Mouse (Mus musculus) embryo, embryonic 11.5 days (tissue): ENCODE measurements around the gene H2afy.
"Not testable (repeated sequence)": the region's sequence is repeated elsewhere in the genome, so short reads cannot be mapped to it uniquely, and the experiment has no call there.

ENCODE experiments used
- DNase-seq: peaks from one replicate; pipeline ENCODE4 v3.0.0-alpha.2; 2012; ENCODE audit warnings: low read depth, low spot score

H2afy gene

DNA sequence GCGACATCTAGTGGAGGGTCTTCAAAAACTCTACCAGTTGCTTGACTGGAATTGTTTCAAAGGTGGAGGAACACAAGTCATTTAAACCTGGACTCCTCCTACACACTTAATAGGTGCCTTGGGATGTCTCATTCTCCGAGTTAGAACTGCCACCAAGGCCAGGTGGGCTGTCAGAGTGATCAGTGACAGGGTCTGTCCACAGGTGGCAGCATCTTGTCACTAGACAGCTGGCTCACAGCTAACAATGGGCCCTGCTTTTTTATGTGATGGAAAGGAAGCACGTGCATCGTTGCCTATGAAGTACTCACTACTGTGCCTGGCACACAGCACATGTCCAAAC, 63.9 kb downstream of the H2afy start:
- no peak for DNase-seq

DNA sequence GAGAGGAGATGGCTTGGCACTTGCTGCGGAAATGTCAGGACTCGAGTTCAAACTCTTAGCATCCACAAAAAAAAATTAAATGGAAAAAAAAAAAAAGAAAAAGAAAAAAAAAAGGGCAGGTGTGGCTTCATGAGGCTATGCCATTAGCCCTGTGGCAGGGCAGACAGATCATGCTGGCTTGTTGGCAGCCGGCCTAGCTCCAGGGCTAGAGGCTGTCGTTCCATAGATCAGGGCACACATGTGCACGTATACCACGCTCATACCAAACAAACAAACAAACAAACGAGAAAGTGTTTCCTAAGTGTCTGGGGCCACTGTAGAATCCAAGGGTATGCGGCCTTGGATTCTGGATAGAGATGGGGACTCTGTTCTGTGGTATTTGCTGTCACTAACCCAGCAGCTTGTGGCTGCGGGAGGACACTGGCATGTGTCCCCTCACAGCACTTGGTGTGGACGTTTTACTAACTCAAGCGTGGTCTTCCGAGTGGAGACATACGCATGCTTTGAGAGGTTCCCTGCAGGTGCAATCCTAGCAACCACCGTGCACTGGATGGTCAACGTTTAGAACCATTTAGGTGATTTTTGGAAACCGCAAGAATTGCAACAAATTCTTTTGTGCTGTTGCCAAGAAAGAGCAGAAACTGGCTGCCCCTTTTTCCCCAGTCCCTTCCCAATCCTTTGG, 64.4 kb downstream of the H2afy start:
- no peak for DNase-seq

DNA sequence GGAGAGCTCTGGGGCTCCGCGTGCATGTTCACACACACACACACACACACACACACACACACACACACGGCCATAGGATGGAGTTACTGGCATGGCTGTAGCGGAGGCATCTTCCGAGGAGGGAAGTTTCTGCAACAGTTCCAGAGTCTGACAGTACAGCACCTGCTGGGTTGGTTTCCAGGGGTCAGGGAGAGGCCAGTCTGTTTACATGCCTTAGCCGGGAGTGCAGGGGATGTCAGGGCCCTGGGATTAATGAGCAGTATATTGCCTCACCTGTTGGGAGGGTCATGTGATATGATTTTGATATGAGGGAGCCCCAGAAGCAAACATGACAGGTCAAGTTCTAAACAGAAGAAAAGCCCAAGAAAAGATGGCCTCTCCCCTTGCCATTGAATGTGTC, 66.5 kb downstream of the H2afy start:
- DNase-seq, result no peak

DNA sequence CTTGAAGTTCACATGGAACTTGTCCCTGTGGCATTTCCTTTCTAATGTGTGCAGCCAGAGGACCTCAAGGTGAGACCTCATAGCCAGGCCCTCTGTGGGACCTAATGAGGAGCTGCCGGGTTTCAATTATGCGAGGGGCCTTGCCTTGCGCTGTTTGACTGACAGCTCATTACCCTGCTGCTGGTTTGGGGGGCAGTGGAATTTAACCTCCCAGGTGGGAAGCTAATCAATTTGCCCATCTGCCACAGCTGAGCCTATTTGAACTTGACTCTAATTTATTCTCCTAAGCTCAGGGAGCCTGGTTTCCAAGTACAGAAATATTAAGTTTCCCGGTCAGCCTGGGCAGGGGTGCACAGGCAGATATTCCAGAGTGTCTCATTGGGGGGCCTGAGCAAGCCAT, 67.6 kb downstream of the H2afy start:
- DNase-seq, result no peak

DNA sequence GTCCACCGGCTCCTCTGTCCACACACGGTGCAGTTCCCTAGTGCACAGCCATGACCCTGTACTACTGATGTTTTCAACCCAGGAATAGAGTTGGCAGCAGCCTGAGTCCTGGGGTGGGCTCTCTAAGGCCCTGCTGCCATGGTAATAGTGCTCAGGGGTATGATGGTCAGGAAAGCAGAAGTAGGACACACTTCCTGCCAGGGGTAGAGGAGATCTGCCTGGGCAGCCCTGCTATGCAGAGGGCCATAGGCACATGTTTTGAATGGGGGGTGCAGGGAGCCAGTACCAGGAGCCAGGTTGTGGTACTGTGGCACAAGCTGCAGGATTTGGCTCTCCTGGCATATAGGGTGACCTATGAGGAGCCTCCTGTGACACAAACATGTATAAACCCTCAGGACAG, 69.3 kb downstream of the H2afy start:
- DNase-seq, result no peak

DNA sequence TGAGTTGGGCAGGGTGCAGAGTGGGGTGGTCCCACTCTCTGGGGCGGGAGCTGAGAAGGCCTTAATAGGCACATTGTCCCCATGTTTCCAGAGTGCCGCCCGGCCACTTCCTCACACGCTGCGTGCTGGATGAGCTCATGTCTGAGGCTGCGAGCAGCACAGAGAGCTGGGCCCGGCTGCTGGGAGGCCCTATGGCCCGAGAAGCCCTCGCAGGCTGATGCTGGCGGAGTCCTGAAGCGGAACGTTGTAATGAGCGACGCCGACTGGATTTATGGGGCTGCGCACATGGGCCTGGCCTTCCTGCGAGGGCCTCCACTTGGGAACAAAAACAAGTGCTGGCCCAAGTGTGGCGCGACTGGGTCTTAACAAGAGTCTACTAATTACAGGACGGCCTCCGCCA, 70.0 kb downstream of the H2afy start:
- DNase-seq, result no peak

DNA sequence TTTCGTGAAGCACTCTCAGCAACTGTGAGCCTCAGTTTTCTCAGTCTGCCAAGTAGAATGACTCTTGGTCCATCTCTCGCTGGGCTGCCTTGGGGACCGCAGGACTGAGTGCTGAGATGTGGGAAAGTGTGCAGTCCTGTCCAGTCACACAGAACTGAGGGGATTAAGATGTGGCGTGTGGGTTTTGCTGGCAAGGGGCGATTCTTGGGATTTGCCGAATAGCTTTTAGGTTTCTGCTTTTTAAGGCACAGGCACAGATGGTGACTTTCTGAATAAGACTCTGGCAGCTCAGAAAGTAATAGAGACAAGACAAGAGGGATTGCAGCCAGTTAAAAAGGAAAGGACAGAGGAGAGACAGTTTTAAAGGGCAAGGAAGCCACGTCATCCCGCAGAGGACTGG, 78.4 kb downstream of the H2afy start:
- DNase-seq, result no peak

DNA sequence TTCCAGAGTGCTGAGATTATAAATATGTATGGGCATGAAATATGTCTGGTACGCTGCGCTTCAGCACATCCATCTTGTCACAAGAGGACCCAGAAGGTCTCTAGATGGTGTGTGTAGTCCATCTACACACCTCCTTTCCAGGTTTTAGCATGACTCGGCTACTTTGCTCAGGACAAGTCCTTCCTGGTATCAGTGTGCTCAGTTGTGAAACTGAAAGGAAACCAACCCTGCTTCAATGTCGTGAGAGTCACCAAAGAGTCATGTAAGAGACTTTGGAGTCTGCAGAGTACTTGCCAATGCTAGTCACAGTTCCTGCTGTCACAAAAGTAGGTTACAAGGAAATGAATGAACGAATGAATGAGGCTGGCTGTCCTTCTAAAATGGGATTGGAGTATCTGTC, 80.4 kb downstream of the H2afy start:
- no peak for DNase-seq

DNA sequence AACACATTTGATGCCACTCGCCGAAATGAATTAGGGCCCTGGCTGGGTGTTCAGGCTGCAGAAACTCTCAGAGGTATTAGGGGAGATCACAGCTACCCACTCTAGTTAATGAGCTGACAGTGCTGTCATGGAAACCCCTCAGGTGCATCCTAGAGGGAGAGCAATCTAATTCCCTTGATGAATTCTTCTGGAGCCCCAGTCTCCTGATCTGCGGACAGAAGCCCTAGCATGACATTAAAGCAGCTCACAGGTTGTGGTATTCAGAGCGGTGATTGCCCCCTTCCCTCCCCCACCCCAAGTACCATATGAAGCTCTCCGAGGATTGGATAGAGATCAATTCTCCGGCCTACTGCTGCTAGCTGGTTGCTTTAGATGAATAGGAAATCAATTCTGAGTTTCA, 82.1 kb downstream of the H2afy start:
- DNase-seq, result no peak

DNA sequence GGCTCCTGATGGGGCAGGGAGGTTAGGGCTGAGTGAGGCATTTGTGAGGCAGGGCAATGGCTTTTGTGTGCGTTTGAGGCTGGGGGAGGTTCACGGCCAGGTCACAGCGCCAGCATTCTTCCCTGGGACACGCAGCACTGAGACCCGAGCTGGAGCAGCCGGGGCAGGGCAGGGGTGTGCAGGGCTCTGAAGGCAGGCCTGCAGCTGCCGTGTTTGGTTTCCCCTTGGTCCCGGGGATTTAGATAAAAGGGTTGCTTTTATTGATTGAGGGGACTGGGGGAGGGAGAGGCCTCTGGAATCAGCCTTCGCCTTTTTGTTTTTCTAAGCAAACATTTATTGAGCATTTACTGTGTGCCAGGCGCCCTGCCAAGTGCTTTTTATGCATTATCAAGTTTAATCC, 83.4 kb downstream of the H2afy start:
- peak; percentile 48 for DNase-seq

DNA sequence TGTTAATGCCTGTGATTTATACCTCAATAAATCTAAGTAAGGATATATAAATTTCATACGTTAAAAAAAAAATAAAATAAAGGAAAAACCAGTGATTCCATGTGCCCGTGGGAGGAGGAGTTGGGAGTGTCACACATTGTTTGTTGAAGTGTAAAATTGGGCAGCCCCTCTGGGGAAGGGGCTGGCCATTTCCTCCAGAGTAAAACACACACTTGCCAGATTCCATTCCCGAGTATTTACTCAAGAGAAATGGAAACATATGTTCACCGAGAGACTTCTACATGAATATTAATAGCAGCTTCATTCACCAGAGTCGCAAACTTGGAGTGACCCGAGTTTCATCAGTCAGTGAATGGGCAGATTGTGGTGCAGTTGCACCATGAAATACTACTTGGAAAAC, 85.9 kb downstream of the H2afy start:
- DNase-seq, result no peak

DNA sequence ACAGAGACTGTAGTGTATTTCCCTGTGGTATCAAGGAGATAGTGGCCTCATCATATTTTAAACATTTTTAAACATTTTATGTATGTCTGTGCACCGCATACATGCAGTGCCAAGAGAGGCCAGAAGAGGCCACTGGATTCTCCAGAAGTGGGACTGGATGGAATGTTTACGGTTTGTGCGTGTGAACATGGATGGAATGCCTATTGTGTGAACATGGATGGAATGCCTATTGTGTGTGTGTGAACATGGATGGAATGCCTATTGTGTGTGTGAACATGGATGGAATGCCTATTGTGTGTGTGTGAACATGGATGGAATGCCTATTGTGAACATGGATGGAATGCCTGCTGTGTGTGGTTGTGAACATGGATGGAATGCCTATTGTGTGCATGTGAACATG, 93.9 kb downstream of the H2afy start:
- no peak for DNase-seq

DNA sequence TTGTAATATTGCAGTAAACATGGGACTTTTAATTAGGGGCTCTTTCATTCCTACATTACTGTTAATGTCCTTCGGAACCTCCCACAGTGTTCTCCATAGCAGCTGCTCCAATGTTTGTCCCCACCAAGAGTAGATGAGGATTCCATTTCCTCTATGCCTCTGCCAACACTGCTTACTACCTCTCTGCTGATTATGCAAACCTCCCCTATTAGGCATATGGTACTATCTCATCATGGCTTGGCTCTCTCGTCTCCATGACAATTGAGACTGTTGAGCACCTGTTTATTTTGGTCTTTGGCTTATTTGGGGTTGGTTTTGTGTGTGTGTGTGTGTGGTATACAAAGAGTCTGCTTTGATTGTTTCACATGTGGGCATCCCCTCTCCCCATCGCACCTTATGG, 95.5 kb downstream of the H2afy start:
- DNase-seq, result no peak

DNA sequence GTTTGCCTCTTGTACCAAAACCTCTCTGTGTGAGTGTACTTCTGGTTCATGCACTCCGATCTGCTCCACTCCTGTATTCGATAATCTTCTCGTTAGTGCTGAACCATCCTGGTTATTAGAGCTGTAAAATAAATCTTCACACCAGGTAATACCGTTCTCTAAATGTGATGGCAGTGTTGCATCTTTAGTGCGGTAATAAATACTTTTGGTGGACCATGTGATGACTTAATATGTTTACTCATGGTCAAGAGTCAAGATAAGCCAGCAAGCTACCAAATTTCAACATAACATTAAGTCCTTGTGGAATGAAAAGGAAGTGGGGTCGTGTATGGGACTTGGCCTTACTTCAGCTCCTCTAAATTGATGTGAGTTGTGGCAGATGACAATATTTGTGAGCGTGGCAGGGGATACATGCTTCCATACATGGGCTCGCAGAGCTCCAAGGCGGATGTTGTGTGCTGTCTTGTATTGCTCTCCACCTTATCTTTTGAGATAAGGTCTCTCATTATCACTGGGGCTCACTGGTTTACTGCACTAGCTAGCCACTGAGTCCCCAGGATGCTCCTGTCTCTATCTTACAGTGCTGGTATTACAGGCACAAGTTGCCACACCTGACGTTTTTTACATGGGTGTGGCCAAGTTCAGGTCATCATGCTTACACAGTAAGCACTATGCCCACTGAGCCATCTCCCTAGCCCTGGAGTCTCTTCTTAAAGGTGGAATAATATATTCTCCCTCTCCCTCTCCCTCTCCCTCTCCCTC, 96.4 kb downstream of the H2afy start:
- no peak for DNase-seq

DNA sequence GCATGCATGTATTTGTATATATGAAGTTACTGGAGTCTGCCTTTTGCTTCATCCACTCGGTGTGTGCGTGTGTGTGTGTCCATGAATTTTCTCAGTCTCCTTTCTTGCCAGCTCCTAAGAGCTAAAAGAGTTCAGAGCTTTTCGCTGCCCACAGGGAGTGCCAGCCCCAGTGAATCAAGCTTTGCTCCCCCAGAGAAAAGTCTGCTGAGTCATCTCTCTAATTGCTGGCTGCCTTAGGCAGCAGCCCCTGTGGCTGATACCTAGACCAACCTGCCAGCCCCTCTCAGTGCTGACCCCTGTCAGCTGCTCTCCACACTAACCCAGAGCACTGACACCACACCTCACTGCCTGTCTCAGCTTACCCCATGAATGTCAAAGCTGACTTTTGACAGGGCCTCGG, 107.2 kb downstream of the H2afy start:
- DNase-seq, result no peak

DNA sequence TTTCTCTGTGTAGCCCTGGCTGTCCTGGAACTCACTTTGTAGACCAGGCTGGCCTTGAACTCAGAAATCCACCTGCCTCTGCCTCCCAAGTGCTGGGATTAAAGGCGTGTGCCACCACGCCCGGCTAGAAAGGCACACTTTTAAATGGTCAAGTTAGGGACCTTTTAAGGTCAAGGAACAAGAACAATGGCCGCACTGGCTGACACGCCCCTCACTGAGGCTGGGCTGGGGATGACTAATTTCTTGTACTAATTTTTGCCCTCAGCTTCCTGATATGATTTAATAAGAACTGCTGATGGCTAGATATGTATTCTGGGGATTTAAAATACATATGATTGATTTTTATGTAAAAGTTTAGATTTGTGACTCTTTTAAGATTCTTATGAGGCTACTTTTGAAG, 108.2 kb downstream of the H2afy start:
- DNase-seq, result not testable (repeated sequence)

DNA sequence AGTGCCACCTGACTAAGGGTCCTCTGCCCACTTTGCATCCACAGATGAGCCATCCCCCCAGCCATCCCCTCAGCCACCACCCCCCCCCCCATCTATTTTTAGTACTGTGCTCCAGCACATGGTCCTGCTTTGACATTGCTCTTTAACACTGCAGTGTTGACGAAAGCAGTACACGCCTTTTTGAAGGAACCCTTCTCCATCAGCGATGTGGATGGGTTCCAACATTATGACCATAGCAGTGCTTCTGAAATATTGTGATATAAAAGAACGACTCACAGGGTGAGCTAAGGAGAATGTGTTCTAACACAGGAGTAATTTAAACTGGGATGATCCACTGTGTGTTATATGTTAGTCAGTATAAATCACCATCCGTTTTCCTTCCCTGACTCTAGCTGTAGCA, 109.5 kb downstream of the H2afy start:
- DNase-seq, result no peak

DNA sequence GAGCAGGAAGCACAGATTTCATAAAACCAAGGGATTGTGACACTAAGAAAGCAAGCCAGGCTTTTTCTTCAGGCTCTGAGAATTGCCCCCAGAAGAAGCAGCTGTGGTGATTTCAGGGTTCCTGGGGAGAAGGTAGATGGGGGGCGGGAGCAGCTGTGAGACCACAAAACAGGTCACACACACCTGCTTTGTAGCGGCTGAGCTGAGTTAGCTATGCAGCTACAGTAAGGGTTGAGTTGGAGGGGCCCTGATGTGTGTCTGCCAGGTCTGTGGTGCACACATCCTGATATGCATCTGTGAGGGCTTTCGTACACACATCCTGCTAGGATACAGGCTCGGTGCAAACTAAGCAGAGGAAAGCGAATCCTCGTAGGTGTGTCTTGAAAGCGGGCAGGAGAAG, 110.1 kb downstream of the H2afy start:
- DNase-seq, result no peak

DNA sequence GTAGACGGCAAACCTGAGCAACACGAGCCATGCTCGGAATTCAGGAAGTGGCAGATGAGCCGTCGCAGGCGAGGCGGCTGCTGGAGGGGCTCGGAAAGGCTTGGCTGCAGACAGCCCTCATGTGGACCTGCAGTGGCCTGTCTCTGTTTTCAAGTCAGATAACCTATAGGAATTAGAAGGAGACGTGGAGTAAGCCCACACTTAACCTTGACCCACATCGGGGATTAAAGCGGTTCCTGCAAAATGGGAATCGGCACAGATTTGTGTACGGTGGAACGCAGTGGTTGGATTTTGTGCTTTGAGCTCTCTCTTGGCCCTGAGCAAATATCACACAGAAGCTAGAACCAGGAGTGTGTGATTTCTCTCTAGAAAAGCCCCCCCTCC, 111.1 kb downstream of the H2afy start:
- no peak for DNase-seq

DNA sequence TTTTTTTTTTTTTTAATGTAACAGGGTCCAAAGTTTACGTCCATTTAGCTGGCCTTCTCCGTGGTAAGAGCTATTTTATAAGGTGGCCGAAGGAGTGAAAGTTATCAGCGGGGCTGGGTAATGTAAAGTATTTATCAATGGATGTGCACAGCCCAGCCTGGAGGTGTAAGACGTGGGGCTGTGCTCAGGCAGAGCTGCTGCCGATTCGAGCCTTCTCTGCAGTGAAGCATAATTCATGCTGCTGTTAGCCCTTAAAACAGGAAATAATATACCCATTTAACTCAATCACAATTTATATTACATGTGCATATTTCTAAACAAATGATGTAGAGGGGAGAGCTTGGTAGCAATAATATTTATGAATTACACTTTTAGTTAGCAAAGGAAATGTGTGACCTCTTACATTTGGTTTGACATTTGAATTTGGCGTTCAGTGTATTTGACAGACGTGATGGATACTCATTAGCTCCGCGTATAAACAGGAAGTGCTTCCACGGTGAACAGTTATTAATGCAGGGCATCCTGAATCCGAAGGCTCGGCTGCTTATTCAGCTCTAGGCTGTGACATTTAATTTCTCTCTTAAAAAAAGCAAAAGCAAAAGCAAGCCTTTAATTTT, 111.6 kb downstream of the H2afy start:
- no peak for DNase-seq
